Mouse (Mus musculus): ENCODE measurements around the gene Gfod1.

- no peak for TF ChIP-seq POLR2A (IDR thresholded peaks at IDR 0.05; ENCODE audit: borderline replicate concordance, extremely low read depth, insufficient read depth, insufficient read length, poor library complexity, severe bottlenecking)
- no peak for TF ChIP-seq CTCF (IDR thresholded peaks at IDR 0.05; ENCODE audit: borderline replicate concordance, extremely low read depth, insufficient read depth, insufficient read length)
These were observed 42.7 kb downstream of the Gfod1 start for GRCm38 (mm10) chr13:43261287-43261686.
